Mouse (Mus musculus) midbrain, postnatal 0 days (tissue): ENCODE measurements around the gene Pom121l2. TPM values are rescaled to one million over a fixed set of nuclear protein-coding genes. Genes with fewer than 3 reads are reported as not detected.

ENCODE experiments used
- ATAC-seq: fragments of 200-750 bp; cut with Nextera tagmentation; 2 replicates; pipeline ENCODE4 v1.8.0; 2017; ENCODE audit warnings: moderate number of reproducible peaks, mild to moderate bottlenecking, moderate TSS enrichment, moderate library complexity; ENCODE audit not compliant: low FRiP score
- DNase-seq: peaks from one replicate; pipeline ENCODE4 v3.0.0-alpha.2; 2015; ENCODE audit warnings: low spot score
- H3K27ac ChIP-seq: fragments of 300-500 bp; sonication (generic); 2 replicates; pipeline ENCODE4 v1.5.1; 2014; ENCODE audit warnings: low read depth, mild to moderate bottlenecking, low read length, mixed read lengths
- H3K27me3 ChIP-seq: fragments of 300-500 bp; sonication (generic); 2 replicates; pipeline ENCODE4 v1.6.1; 2014; ENCODE audit warnings: low read length, control low read depth, mixed read lengths; ENCODE audit not compliant: insufficient read depth
- H3K36me3 ChIP-seq: fragments of 300-500 bp; sonication (generic); 2 replicates; pipeline ENCODE4 v1.6.1; 2014; ENCODE audit warnings: low read length, control low read depth, mixed read lengths; ENCODE audit not compliant: insufficient read depth
- H3K4me1 ChIP-seq: fragments of 300-500 bp; sonication (generic); 2 replicates; pipeline ENCODE4 v1.6.1; 2014; ENCODE audit warnings: mild to moderate bottlenecking, control low read depth, antibody characterized with exemption, low read length, mixed read lengths; ENCODE audit not compliant: insufficient read depth
- H3K4me2 ChIP-seq: fragments of 300-500 bp; sonication (generic); 2 replicates; pipeline ENCODE4 v1.6.1; 2014; ENCODE audit warnings: low read depth, mild to moderate bottlenecking, low read length, mixed read lengths; ENCODE audit not compliant: poor library complexity, severe bottlenecking
- H3K4me3 ChIP-seq: fragments of 300-500 bp; sonication (generic); 2 replicates; pipeline ENCODE4 v1.5.1; 2014; ENCODE audit warnings: low read depth, mild to moderate bottlenecking, low read length, moderate library complexity
- H3K9ac ChIP-seq: fragments of 300-500 bp; sonication (generic); replicated peaks from 2 replicates; pipeline ENCODE4 v1.6.1; 2014; ENCODE audit warnings: mild to moderate bottlenecking, low read length, moderate library complexity, mixed read lengths; ENCODE audit not compliant: poor library complexity, severe bottlenecking
- H3K9me3 ChIP-seq: fragments of 300-500 bp; sonication (generic); 2 replicates; pipeline ENCODE4 v1.6.1; 2016; ENCODE audit warnings: low read length, control low read depth
- CTCF ChIP-seq: IDR thresholded peaks from 2 replicates; pipeline ENCODE4 v1.5.1; 2016; ENCODE audit warnings: antibody characterized with exemption, mild to moderate bottlenecking
- WGBS: fragments of 180-500 bp; shearing (Covaris S2); extraction: QIAGEN DNeasy Blood & Tissue Kit; methylation state at CpG from one replicate; pipeline ENCODE4 v1.1.7; 2014; 5-methylcytosine and 5-hydroxymethylcytosine counted together
- polyA plus RNA-seq: library from polyadenylated mRNA; unstranded; fragments of >200 nt; fragmentation: Nextera tagmentation; extraction: Ambion mirVana; gene quantifications from 2 replicates; pipeline ENCODE4 v1.2.1, GENCODE M21; 2015
- total RNA-seq: library from RNA; depleted of rRNA; stranded (reverse); fragments of >200 nt; gene quantifications from 2 replicates; pipeline ENCODE4 v1.2.3, GENCODE M21; 2014; rRNA removed

Gene Pom121l2
- 0.05 and 0.90 TPM in 2 replicates for total RNA-seq
- polyA plus RNA-seq, result not detected in 2 replicates

DNA sequence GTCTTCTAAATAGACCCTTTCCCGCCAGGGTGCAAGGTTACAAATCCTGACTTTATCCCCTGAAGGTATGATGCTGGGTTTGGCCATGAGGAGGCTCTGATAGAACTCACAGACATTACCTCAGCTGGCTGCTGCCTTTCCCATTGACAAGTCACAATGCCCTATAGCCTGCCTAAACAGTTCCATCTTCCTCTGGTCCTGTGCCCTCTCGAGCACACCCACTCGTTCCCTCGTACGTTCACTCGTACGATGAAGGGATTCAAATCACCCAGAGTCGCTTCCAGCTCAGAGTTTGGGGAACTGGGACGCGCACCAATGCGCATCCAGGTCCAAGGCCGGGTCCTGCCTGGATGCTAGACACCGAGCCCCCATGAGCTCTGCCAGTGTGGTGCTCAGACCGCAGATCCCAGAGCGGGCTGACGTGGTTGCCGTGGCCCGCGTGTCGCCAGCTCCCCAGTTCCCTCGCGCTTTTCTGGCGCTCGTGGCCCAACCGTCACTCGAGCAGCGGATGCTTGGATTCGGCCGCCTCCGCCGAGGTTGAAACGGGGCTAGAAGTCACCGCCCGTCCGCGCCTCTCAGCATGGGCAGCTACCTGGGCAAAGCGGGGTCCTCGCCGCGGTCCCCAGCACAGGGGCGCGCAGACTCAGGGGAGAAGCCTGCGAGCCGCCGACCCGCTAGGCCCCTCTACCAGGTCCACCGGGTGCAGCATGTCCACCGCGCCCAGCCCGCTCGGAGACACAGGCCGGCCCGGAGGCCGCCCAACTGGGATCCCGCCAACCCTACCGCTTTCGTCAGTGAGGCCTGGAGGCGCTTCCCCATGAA lies at the start of gene Pom121l2:
TSS of gene Pom121l2 (plus strand) at position 214 of the 822 bp plus-strand sequence.
- no peak for DNase-seq
- Histone ChIP-seq H3K4me1 (peaks cover 5% of the 10 kb centered on the region; the same call in 1 of the 2 replicates), H3K36me3 (no peaks in the 10 kb centered on the region), H3K9ac (peak within 1 kb of the TSS; percentile 66), H3K9me3 (no peaks in the 10 kb centered on the region), H3K4me3 (peak within 1 kb of the TSS; percentile 63), H3K27ac (no peak within 1 kb of the TSS), H3K27me3 (peaks cover 46% of the 10 kb centered on the region), H3K4me2 (peak within 1 kb of the TSS; percentile 100)
- TF ChIP-seq CTCF, result no peak
- WGBS, result under 1% methylated on average over 58 of the region's 58 CpGs
- peak; percentile 59 for ATAC-seq

DNA sequence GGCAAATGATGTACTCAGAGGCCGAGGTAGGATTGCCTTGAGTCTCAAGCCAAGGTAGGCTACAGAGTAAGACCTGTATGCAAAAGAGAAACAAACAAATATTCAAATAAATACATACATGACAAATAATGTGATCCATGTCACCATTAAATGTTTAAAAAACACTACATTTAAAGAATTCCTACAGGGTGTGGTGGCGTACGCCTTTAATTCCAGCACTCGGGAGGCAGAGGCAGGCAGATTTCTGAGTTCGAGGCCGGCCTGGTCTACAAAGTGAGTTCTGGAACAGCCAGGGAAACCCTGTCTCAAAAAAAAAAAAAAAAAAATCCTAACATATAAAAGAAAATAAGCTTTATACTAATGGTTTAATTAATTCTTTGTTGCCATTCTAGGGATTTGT lies 49.3 kb upstream of the Pom121l2 start:
- no peaks in the 10 kb centered on the region for H3K36me3 ChIP-seq
- WGBS, result 60% methylated on average over 6 of the region's 6 CpGs
- no peak for TF ChIP-seq CTCF
- no peaks in the 10 kb centered on the region for H3K4me1 ChIP-seq
- no peak overlapping the region for H3K9ac ChIP-seq
- no peak overlapping the region for H3K4me3 ChIP-seq
- ATAC-seq (no peak), DNase-seq (no peak)
- H3K9me3 ChIP-seq, result no peaks in the 10 kb centered on the region
- no peak overlapping the region for H3K27ac ChIP-seq
- H3K4me2 ChIP-seq, result no peak overlapping the region
- no peaks in the 10 kb centered on the region; the same call in 1 of the 2 replicates for H3K27me3 ChIP-seq

DNA sequence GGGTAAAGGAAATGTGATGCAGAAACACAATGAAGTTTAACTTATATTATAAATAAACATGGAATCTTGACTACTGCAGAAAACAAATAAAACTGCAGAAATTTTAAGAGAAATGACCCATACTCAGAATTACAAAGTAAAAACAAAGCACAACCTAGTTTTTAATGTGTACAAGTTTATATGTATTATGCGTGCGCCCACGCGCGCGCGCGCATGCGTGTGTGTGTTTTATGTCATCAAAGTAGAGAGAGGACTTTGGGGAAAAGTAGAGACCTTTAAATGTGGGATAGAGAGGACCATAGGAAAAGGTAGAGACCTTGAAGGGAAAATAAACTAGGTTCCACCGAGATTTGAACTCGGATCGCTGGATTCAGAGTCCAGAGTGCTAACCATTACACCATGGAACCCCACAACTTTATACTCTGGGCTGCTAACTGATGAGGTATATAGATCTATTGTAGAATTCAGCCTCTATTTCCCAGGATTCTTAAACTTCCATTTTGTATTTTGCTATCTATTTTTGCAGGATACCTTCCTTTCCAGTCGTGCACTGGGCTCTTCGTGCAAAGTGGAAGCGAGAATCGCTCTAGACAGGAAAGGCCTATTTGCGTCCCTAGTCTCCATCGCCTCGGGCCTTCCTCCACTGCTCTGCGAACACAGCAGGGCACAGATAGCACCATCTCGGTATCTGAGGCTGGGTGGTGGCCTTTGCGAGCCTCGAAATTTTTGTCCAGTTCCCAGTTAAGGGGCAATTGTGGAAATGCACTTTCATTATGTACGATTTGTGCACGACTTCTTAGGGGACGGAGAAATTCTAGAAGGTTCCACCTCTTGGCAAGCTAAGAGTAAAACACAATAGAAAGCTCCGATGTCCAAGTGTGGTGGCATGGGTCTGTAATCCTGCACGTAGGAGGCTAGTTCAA lies 47.1 kb upstream of the Pom121l2 start:
- H3K27ac ChIP-seq, result no peak overlapping the region
- H3K27me3 ChIP-seq, result peaks cover 2% of the 10 kb centered on the region; the same call in 1 of the 2 replicates
- no peaks in the 10 kb centered on the region for H3K4me1 ChIP-seq
- 11% methylated on average over 28 of the region's 28 CpGs for WGBS
- H3K4me3 ChIP-seq, result peak overlapping the region; percentile 6; the same call in 1 of the 2 replicates
- no peaks in the 10 kb centered on the region for H3K36me3 ChIP-seq
- H3K4me2 ChIP-seq, result peak overlapping the region; percentile 30
- H3K9ac ChIP-seq, result no peak overlapping the region
- no peaks in the 10 kb centered on the region for H3K9me3 ChIP-seq
- DNase-seq (peak; percentile 25), ATAC-seq (no peak)
- no peak for TF ChIP-seq CTCF

DNA sequence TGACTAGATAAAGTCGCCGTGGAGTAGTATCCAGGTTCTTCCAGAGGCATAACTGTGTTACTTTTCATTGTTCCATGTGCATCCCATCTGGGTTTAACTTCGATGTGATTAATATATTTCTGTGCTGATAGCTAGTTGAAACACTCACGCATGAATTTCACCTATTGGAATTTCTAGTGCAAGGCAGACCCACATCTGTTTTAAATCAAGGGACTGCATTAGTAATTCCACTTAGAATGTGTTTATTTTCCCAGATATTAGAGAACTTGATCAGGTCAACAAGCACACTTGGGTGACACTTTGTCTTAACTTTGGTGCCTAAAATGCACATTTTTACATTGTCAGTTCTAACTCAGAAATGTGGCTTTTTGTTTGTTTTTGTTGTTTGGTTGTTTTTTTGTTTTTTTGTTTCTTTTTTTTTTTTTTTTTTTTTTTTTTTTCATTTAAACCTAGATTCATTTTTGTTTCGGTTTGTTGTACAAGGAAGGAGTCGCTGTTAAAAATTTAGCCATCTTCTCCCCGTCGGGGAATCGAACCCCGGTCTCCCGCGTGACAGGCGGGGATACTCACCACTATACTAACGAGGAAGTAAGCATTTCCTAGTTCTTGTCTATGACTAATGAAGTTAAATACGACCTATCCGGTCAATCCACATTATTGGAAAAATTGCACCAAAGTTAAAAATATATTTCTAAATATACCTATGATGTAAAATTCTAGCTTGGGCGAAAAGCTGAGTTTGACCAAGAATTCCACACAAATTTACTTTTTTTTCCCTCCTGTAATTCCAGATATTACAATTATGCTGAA lies 45.8 kb upstream of the Pom121l2 start:
- DNase-seq, result peak; percentile 64
- no peak overlapping the region for H3K4me3 ChIP-seq
- no peak overlapping the region for H3K9ac ChIP-seq
- ATAC-seq, result no peak
- H3K27me3 ChIP-seq, result peaks cover 2% of the 10 kb centered on the region; the same call in 1 of the 2 replicates
- H3K36me3 ChIP-seq, result no peaks in the 10 kb centered on the region
- peak overlapping the region; percentile 29; the same call in 1 of the 2 replicates for H3K4me2 ChIP-seq
- no peak overlapping the region for H3K27ac ChIP-seq
- 16% methylated on average over 17 of the region's 17 CpGs for WGBS
- no peaks in the 10 kb centered on the region for H3K9me3 ChIP-seq
- H3K4me1 ChIP-seq, result no peaks in the 10 kb centered on the region
- no peak for TF ChIP-seq CTCF

DNA sequence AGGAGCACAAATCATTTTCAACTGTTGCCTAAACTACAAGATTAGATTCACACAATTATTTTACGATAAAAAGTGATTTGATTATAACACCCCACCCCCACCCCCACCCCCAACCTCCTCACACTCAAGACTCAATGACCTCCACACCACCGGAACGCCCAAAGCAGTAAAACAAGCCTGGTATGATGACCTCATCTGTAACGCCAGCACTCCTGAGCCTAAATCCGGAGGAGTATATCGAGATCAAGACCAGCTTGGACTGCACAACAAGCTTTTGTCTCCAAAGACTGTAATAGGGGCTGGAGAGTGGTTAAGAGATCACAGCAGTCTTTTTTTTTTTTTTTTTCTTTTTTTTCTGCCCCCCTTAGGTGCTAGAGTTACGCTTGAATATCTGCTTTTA lies 45.2 kb upstream of the Pom121l2 start:
- no peaks in the 10 kb centered on the region for H3K4me1 ChIP-seq
- DNase-seq (no peak), ATAC-seq (no peak)
- TF ChIP-seq CTCF, result no peak
- 9% methylated on average over 7 of the region's 7 CpGs for WGBS
- no peaks in the 10 kb centered on the region for H3K9me3 ChIP-seq
- H3K27me3 ChIP-seq, result peaks cover 2% of the 10 kb centered on the region; the same call in 1 of the 2 replicates
- no peak overlapping the region for H3K27ac ChIP-seq
- H3K9ac ChIP-seq, result no peak overlapping the region
- H3K4me3 ChIP-seq, result peak overlapping the region; percentile 14; the same call in 1 of the 2 replicates
- peak overlapping the region; percentile 29; the same call in 1 of the 2 replicates for H3K4me2 ChIP-seq
- no peaks in the 10 kb centered on the region for H3K36me3 ChIP-seq
